Mouse (Mus musculus) kidney, adult 2 months (tissue): ENCODE measurements around the gene Lbr.

Source experiments
- CTCF ChIP-seq: fragments of 200-500 bp; conservative IDR thresholded peaks from 2 replicates; pipeline ENCODE4 v1.5.1; 2011; ENCODE audit warnings: low read depth, mild to moderate bottlenecking, control low read depth, low read length, moderate library complexity, mixed read lengths; ENCODE audit not compliant: insufficient read depth, insufficient read length
- POLR2A ChIP-seq: fragments of 200-500 bp; IDR thresholded peaks from one replicate; pipeline ENCODE4 v1.6.1; 2011; ENCODE audit warnings: low read depth, low read length, control low read depth

GRCm38 (mm10) chr1:181800667-181801066, 42.2 kb downstream of the Lbr start:
- TF ChIP-seq POLR2A (no peak), CTCF (no peak)
